Mouse (Mus musculus) gastrocnemius, postnatal 36 days (tissue): Measurements from ENCODE around the gene Sirt2. TPM values are rescaled to one million over a fixed set of nuclear protein-coding genes. Genes with fewer than 3 reads are reported as not detected.

Source experiments
- DNase-seq, 2 experiments: peaks; one replicate each; pipeline ENCODE4 v3.0.0; 2022
- intact Hi-C: fragments of 180-260 bp; cut with DNase I; formaldehyde crosslinking; loops from one replicate; pipeline ENCODE4 v1.15.1; 2025
- total RNA-seq, 2 experiments: library from RNA; stranded (reverse); gene quantifications; 2 replicates each; pipeline ENCODE4 v1.2.3; 2021

Gene Sirt2
- total RNA-seq, 2 experiments from 2014 or later: 85.5 to 86.4 TPM

- no peak for DNase-seq
These were observed 7.9 kb upstream of the Sirt2 start for GRCm38 (mm10) chr7:28758623-28759022.

GRCm38 (mm10) chr7:28761907-28762306 is 4.6 kb upstream of the Sirt2 start:
- no peak for DNase-seq
- intact Hi-C loops: no loop called here

More at GRCm38 (mm10) chr7:28758623-28759022, 7.9 kb upstream of the Sirt2 start:
- intact Hi-C loops: no loop called here

- intact Hi-C loops: no loop called here
- DNase-seq: no peak
These were observed 1.3 kb upstream of the Sirt2 start for GRCm38 (mm10) chr7:28765211-28765610.

GRCm38 (mm10) chr7:28766910-28767309 is 375 bp downstream of the Sirt2 start:
- intact Hi-C loops: no loop called here

GRCm38 (mm10) chr7:28767462-28767965 is 979 bp downstream of the Sirt2 start, which contains the start of gene Nfkbib:
Gene Nfkbib (minus strand): TSS chr7:28767512.
- no peak for DNase-seq
- intact Hi-C loops: no loop called here

More at GRCm38 (mm10) chr7:28766910-28767309, 375 bp downstream of the Sirt2 start:
- no peak for DNase-seq

GRCm38 (mm10) chr7:28769414-28769958 is 3.0 kb downstream of the Sirt2 start:
- DNase-seq: no peak
- intact Hi-C loops: no loop called here

GRCm38 (mm10) chr7:28770309-28770708 is 3.8 kb downstream of the Sirt2 start:
- intact Hi-C loops: no loop called here
- no peak for DNase-seq

GRCm38 (mm10) chr7:28771867-28772266 is 5.3 kb downstream of the Sirt2 start:
- intact Hi-C loops: no loop called here
- no peak for DNase-seq

GRCm38 (mm10) chr7:28773163-28773562 is 6.6 kb downstream of the Sirt2 start:
- intact Hi-C loops: no loop called here
- DNase-seq: no peak

- DNase-seq: no peak
These were observed 7.6 kb downstream of the Sirt2 start for GRCm38 (mm10) chr7:28774164-28774563.

GRCm38 (mm10) chr7:28775129-28775528 is 8.6 kb downstream of the Sirt2 start:
- no peak for DNase-seq
- intact Hi-C loops: no loop called here

More at GRCm38 (mm10) chr7:28774164-28774563, 7.6 kb downstream of the Sirt2 start:
- intact Hi-C loops: no loop called here

GRCm38 (mm10) chr7:28778825-28779224 is 12.3 kb downstream of the Sirt2 start:
- intact Hi-C loops: no loop called here
- DNase-seq: no peak

GRCm38 (mm10) chr7:28780067-28780658 is 13.6 kb downstream of the Sirt2 start:
- DNase-seq: peak; percentile 81 to 88
- intact Hi-C loops: no loop called here

- no peak for DNase-seq
These were observed 14.3 kb downstream of the Sirt2 start for GRCm38 (mm10) chr7:28780857-28781256.

GRCm38 (mm10) chr7:28781261-28781663 is 14.7 kb downstream of the Sirt2 start:
- DNase-seq: no peak
- intact Hi-C loops: no loop called here

More at GRCm38 (mm10) chr7:28780857-28781256, 14.3 kb downstream of the Sirt2 start:
- intact Hi-C loops: no loop called here

GRCm38 (mm10) chr7:28785161-28785560 is 18.6 kb downstream of the Sirt2 start:
- intact Hi-C loops: no loop called here
- no peak for DNase-seq

GRCm38 (mm10) chr7:28787884-28788283 is 21.3 kb downstream of the Sirt2 start:
- DNase-seq: no peak
- intact Hi-C loops: no loop called here

- no peak for DNase-seq
- intact Hi-C loops: no loop called here
These were observed 22.0 kb downstream of the Sirt2 start, which contains the start of gene Rinl for GRCm38 (mm10) chr7:28788307-28789195. Gene Rinl (plus strand): TSS chr7:28788969.

- intact Hi-C loops: no loop called here
- no peak for DNase-seq
These were observed 22.7 kb downstream of the Sirt2 start for GRCm38 (mm10) chr7:28789235-28789634.

- DNase-seq: no peak
- intact Hi-C loops: no loop called here
These were observed 23.7 kb downstream of the Sirt2 start for GRCm38 (mm10) chr7:28790066-28790806.
